Mouse (Mus musculus) MEL (cell line): ENCODE measurements around the gene Slc45a1. TPM values are rescaled to one million over a fixed set of nuclear protein-coding genes. Genes with fewer than 3 reads are reported as not detected.

Experiments
- DNase-seq: peaks from one replicate; pipeline ENCODE4 v3.0.0; 2011; ENCODE audit warnings: low read depth, low spot score
- H3K27ac ChIP-seq: 2 replicates; pipeline ENCODE4 v1.5.1; 2012; ENCODE audit warnings: low read depth, mild to moderate bottlenecking, control low read depth, low read length, moderate library complexity; ENCODE audit not compliant: control insufficient read depth
- H3K27me3 ChIP-seq, 2 experiments: fragments of 150-350 bp in 1 of 2; sonication (generic) in 1 of 2; 2 replicates each; pipeline ENCODE4 v1.6.1; 2012; ENCODE audit warnings: low read length in 2 of 2, mild to moderate bottlenecking in 2 of 2, improper control_type of control experiment in 1 of 2, moderate library complexity in 1 of 2; ENCODE audit not compliant: insufficient read depth in 2 of 2, control insufficient read depth in 1 of 2
- H3K36me3 ChIP-seq, 2 experiments: 2 replicates each; pipeline ENCODE4 v1.6.1; 2012 to 2014; ENCODE audit warnings: low read length in 2 of 2, improper control_type of control experiment in 1 of 2, inconsistent platforms in 1 of 2, mild to moderate bottlenecking in 1 of 2; ENCODE audit not compliant: insufficient read depth in 2 of 2, control insufficient read depth in 1 of 2
- H3K4me1 ChIP-seq, 2 experiments: fragments of 150-350 bp in 1 of 2; sonication (generic) in 1 of 2; 2 replicates each; pipeline ENCODE4 v1.6.1; 2012; ENCODE audit warnings: low read length in 2 of 2, improper control_type of control experiment in 1 of 2, mild to moderate bottlenecking in 1 of 2; ENCODE audit not compliant: insufficient read depth in 2 of 2, control insufficient read depth in 1 of 2
- H3K4me3 ChIP-seq, 2 experiments: fragments of 150-350 bp in 1 of 2; sonication (generic) in 1 of 2; 2 replicates each; pipeline ENCODE4 v1.5.1; 2012; ENCODE audit warnings: low read depth in 2 of 2, low read length in 2 of 2, mild to moderate bottlenecking in 2 of 2, moderate library complexity in 2 of 2, control low read depth in 1 of 2, improper control_type of control experiment in 1 of 2; ENCODE audit not compliant: control insufficient read depth in 1 of 2, insufficient read depth in 1 of 2
- H3K79me2 ChIP-seq: 2 replicates; pipeline ENCODE4 v1.6.1; 2012; ENCODE audit warnings: mild to moderate bottlenecking, low read length, moderate library complexity; ENCODE audit not compliant: control insufficient read depth, poor library complexity, insufficient read depth
- H3K9ac ChIP-seq: 2 replicates; pipeline ENCODE4 v1.6.1; 2012; ENCODE audit warnings: low read depth, mild to moderate bottlenecking, control low read depth, low read length, moderate library complexity; ENCODE audit not compliant: control insufficient read depth, poor library complexity, severe bottlenecking
- H3K9me3 ChIP-seq: fragments of 150-350 bp; sonication (generic); replicated peaks from 2 replicates; pipeline ENCODE4 v1.6.1; 2012; ENCODE audit warnings: mild to moderate bottlenecking, low read length, improper control_type of control experiment, moderate library complexity; ENCODE audit not compliant: insufficient read depth
- BHLHE40 ChIP-seq: IDR thresholded peaks from 2 replicates; pipeline ENCODE4 v1.6.1; 2012; ENCODE audit warnings: low read depth, mild to moderate bottlenecking, inconsistent platforms, low read length, improper control_type of control experiment, borderline replicate concordance
- CHD2 ChIP-seq: IDR thresholded peaks from 2 replicates; pipeline ENCODE4 v1.6.1; 2011; ENCODE audit warnings: low read length, improper control_type of control experiment
- EP300 ChIP-seq, 2 experiments: IDR thresholded peaks; 2 replicates each; pipeline ENCODE4 v1.6.1; 2011; ENCODE audit warnings: improper control_type of control experiment in 2 of 2, low read length in 2 of 2, low read depth in 1 of 2, mild to moderate bottlenecking in 1 of 2
- ETS1 ChIP-seq: IDR thresholded peaks from 2 replicates; pipeline ENCODE4 v1.6.1; 2012; ENCODE audit warnings: low read depth, mild to moderate bottlenecking, inconsistent platforms, low read length, improper control_type of control experiment, moderate library complexity
- GATA1 ChIP-seq: IDR thresholded peaks from 2 replicates; pipeline ENCODE4 v1.6.1; 2011; ENCODE audit warnings: low read depth, low read length, improper control_type of control experiment
- HCFC1 ChIP-seq: IDR thresholded peaks from 2 replicates; pipeline ENCODE4 v1.6.1; 2012; ENCODE audit warnings: low read depth, mild to moderate bottlenecking, inconsistent platforms, low read length, improper control_type of control experiment, moderate library complexity
- KAT2A ChIP-seq: conservative IDR thresholded peaks from 2 replicates; pipeline ENCODE4 v1.6.1; 2012; ENCODE audit warnings: low read depth, low read length, improper control_type of control experiment, inconsistent platforms
- MAX ChIP-seq: IDR thresholded peaks from 2 replicates; pipeline ENCODE4 v1.6.1; 2011; ENCODE audit warnings: low read length, improper control_type of control experiment
- MAZ ChIP-seq: IDR thresholded peaks from 2 replicates; pipeline ENCODE4 v1.6.1; 2012; ENCODE audit warnings: low read depth, mild to moderate bottlenecking, inconsistent platforms, low read length, improper control_type of control experiment
- MEF2A ChIP-seq: IDR thresholded peaks from 2 replicates; pipeline ENCODE4 v1.6.1; 2014; ENCODE audit warnings: low read depth, mild to moderate bottlenecking, inconsistent platforms, low read length, improper control_type of control experiment; ENCODE audit not compliant: poor library complexity, insufficient replicate concordance, severe bottlenecking; ENCODE audit errors: extremely low read depth
- MXI1 ChIP-seq: IDR thresholded peaks from 2 replicates; pipeline ENCODE4 v1.6.1; 2011; ENCODE audit warnings: mild to moderate bottlenecking, low read depth, low read length, improper control_type of control experiment
- MYB ChIP-seq: IDR thresholded peaks from 2 replicates; pipeline ENCODE4 v1.6.1; 2011; ENCODE audit warnings: mild to moderate bottlenecking, low read depth, low read length, improper control_type of control experiment
- MYC ChIP-seq: IDR thresholded peaks from 2 replicates; pipeline ENCODE4 v1.6.1; 2011; ENCODE audit warnings: low read depth, mild to moderate bottlenecking, low read length, improper control_type of control experiment, moderate library complexity
- NELFE ChIP-seq: IDR thresholded peaks from 2 replicates; pipeline ENCODE4 v1.6.1; 2011; ENCODE audit warnings: low read depth, low read length, improper control_type of control experiment
- NRF1 ChIP-seq: IDR thresholded peaks from 2 replicates; pipeline ENCODE4 v1.6.1; 2014; ENCODE audit warnings: low read depth, mild to moderate bottlenecking, inconsistent platforms, low read length, improper control_type of control experiment, moderate library complexity; ENCODE audit not compliant: poor library complexity, insufficient read depth, severe bottlenecking
- POLR2A ChIP-seq, 2 experiments: IDR thresholded peaks; 2 replicates each; pipeline ENCODE4 v1.6.1; 2011 to 2012; ENCODE audit warnings: low read length in 2 of 2, mild to moderate bottlenecking in 2 of 2, control low read depth in 1 of 2, improper control_type of control experiment in 1 of 2, low read depth in 1 of 2, moderate library complexity in 1 of 2; ENCODE audit not compliant: control insufficient read depth in 1 of 2, insufficient read depth in 1 of 2, poor library complexity in 1 of 2
- POLR2AphosphoS2 ChIP-seq: IDR thresholded peaks from 2 replicates; pipeline ENCODE4 v1.6.1; 2011; ENCODE audit warnings: low read length, improper control_type of control experiment
- POLR2AphosphoS5 ChIP-seq: IDR thresholded peaks from 2 replicates; pipeline ENCODE4 v1.6.1; 2012; ENCODE audit warnings: low read depth, borderline replicate concordance, mild to moderate bottlenecking, inconsistent platforms, low read length, moderate library complexity, mixed read lengths
- RCOR1 ChIP-seq: IDR thresholded peaks from 2 replicates; pipeline ENCODE4 v1.6.1; 2012; ENCODE audit warnings: low read depth, mild to moderate bottlenecking, inconsistent platforms, low read length, improper control_type of control experiment
- SIN3A ChIP-seq: IDR thresholded peaks from 2 replicates; pipeline ENCODE4 v1.6.1; 2012; ENCODE audit warnings: low read length, improper control_type of control experiment, inconsistent platforms
- SMC3 ChIP-seq: IDR thresholded peaks from 2 replicates; pipeline ENCODE4 v1.6.1; 2011; ENCODE audit warnings: low read depth, low read length, improper control_type of control experiment
- TAL1 ChIP-seq: IDR thresholded peaks from 2 replicates; pipeline ENCODE4 v1.6.1; 2012; ENCODE audit warnings: mild to moderate bottlenecking, inconsistent platforms, low read length, moderate library complexity, mixed read lengths
- TBP ChIP-seq: IDR thresholded peaks from 2 replicates; pipeline ENCODE4 v1.8.0; 2011; ENCODE audit warnings: low read depth, low read length, improper control_type of control experiment
- TCF12 ChIP-seq: IDR thresholded peaks from 2 replicates; pipeline ENCODE4 v1.6.1; 2014; ENCODE audit warnings: low read depth, mild to moderate bottlenecking, inconsistent platforms, low read length, improper control_type of control experiment, moderate library complexity
- UBTF ChIP-seq: IDR thresholded peaks from 2 replicates; pipeline ENCODE4 v1.6.1; 2012; ENCODE audit warnings: low read depth, mild to moderate bottlenecking, inconsistent platforms, low read length, improper control_type of control experiment, moderate library complexity, borderline replicate concordance; ENCODE audit not compliant: insufficient read depth
- USF1 ChIP-seq: IDR thresholded peaks from 2 replicates; pipeline ENCODE4 v1.6.1; 2014; ENCODE audit warnings: low read depth, mild to moderate bottlenecking, inconsistent platforms, low read length, improper control_type of control experiment, moderate library complexity
- USF2 ChIP-seq, 2 experiments: IDR thresholded peaks; 2 replicates each; pipeline ENCODE4 v1.6.1; 2011 to 2012; ENCODE audit warnings: improper control_type of control experiment in 2 of 2, low read length in 2 of 2, borderline replicate concordance in 1 of 2, inconsistent platforms in 1 of 2, low read depth in 1 of 2, mild to moderate bottlenecking in 1 of 2; ENCODE audit not compliant: insufficient read depth in 1 of 2
- ZC3H11A ChIP-seq: IDR thresholded peaks from 2 replicates; pipeline ENCODE4 v1.6.1; 2012; ENCODE audit warnings: low read depth, mild to moderate bottlenecking, inconsistent platforms, low read length, improper control_type of control experiment
- ZNF384 ChIP-seq: IDR thresholded peaks from 2 replicates; pipeline ENCODE4 v1.6.1; 2012; ENCODE audit warnings: low read depth, mild to moderate bottlenecking, inconsistent platforms, low read length, improper control_type of control experiment
- polyA plus RNA-seq, 2 experiments: library from polyadenylated mRNA; stranded (reverse) in 1 of 2; unstranded in 1 of 2; fragments of >175 nt in 1 of 2; fragments of >200 nt in 1 of 2; gene quantifications; 2 replicates each; pipeline versions ENCODE4 v1.2.1 to v1.2.4; 2012; ENCODE audit warnings: low replicate concordance in 2 of 2, low read depth in 1 of 2; ENCODE audit not compliant: insufficient read length in 2 of 2, insufficient read depth in 1 of 2, missing spikeins in 1 of 2
- total RNA-seq: library from RNA; depleted of rRNA; stranded (reverse); fragments of 300-350 nt; gene quantifications from 2 replicates; pipeline ENCODE4 v1.2.3, GENCODE M21; 2012

Gene Slc45a1
- total and polyA plus RNA-seq, 3 experiments = not detected

GRCm38 (mm10) chr4:150653072-150653599 lies 1.2 kb upstream of the Slc45a1 start:
- TF ChIP-seq MAX (no peak), HCFC1 (no peak), KAT2A (no peak), MYB (no peak), POLR2A (IDR thresholded peaks at IDR 0.05; ENCODE audit: control insufficient read depth in 1 of 2, insufficient read depth in 1 of 2, low read depth in 1 of 2, low read length in 2 of 2, poor library complexity in 1 of 2) (no peak), NELFE (no peak), USF1 (no peak), NRF1 (no peak), TCF12 (no peak), EP300 (IDR thresholded peaks at IDR 0.05; ENCODE audit: low read depth in 1 of 2, low read length in 2 of 2) (no peak), POLR2AphosphoS2 (no peak), MYC (no peak), MXI1 (no peak), RCOR1 (no peak), GATA1 (no peak)
- H3K4me1 ChIP-seq = peaks cover 5 to 14% of the 10 kb centered on the region in 2 experiments
- no peak overlapping the region for H3K4me3 ChIP-seq

GRCm38 (mm10) chr4:150649327-150649726 lies 2.6 kb downstream of the Slc45a1 start:
- Histone ChIP-seq H3K4me3 (peak overlapping the region; percentile 23 to 38; a peak in 2 of 4 replicates), H3K27me3 (no peaks in the 10 kb centered on the region; a peak in 1 of 4 replicates), H3K9ac (0 out of 2 replicates have a peak overlapping the region, but pooled peaks have one; percentile 12), H3K4me1 (peaks cover 5 to 14% of the 10 kb centered on the region in 2 experiments), H3K36me3 (peaks cover 0 to 9% of the 10 kb centered on the region in 2 experiments; a peak in 2 of 4 replicates), H3K9me3 (no peaks in the 10 kb centered on the region), H3K27ac (peak overlapping the region; percentile 58; the same call in 1 of the 2 replicates), H3K79me2 (no peaks in the 10 kb centered on the region)
- DNase-seq = peak; percentile 84
- TF ChIP-seq HCFC1 (no peak), POLR2AphosphoS5 (no peak), TBP (no peak), USF2 (IDR thresholded peaks at IDR 0.05; ENCODE audit: borderline replicate concordance in 1 of 2, insufficient read depth in 1 of 2, low read depth in 1 of 2, low read length in 2 of 2) (no peak), MYC (0 out of 2 replicates have a peak, but pooled peaks have one; percentile 25), TAL1 (peak; percentile 98), MAZ (no peak), UBTF (no peak), BHLHE40 (no peak), MYB (peak; percentile 85; the same call in 1 of the 2 replicates), CHD2 (no peak), GATA1 (peak; percentile 82), ZNF384 (0 out of 2 replicates have a peak, but pooled peaks have one; percentile 37), SIN3A (peak; percentile 44; the same call in 1 of the 2 replicates), NRF1 (no peak), SMC3 (no peak), MEF2A (no peak), RCOR1 (peak; percentile 52; the same call in 1 of the 2 replicates), POLR2AphosphoS2 (no peak), ZC3H11A (no peak), EP300 (IDR thresholded peaks at IDR 0.05; ENCODE audit: low read depth in 1 of 2, low read length in 2 of 2) (peak; percentile 93 to 94), ETS1 (peak; percentile 45; the same call in 1 of the 2 replicates), TCF12 (peak; percentile 94)

More at GRCm38 (mm10) chr4:150653072-150653599, 1.2 kb upstream of the Slc45a1 start:
- no peak overlapping the region for H3K27ac ChIP-seq
- no peaks in the 10 kb centered on the region for H3K79me2 ChIP-seq
- H3K36me3 ChIP-seq = peaks cover 0 to 9% of the 10 kb centered on the region in 2 experiments; a peak in 2 of 4 replicates
- H3K9me3 ChIP-seq = no peaks in the 10 kb centered on the region
- H3K9ac ChIP-seq = no peak overlapping the region
- DNase-seq = no peak
- H3K27me3 ChIP-seq = no peaks in the 10 kb centered on the region
